Mouse (Mus musculus) gonadal fat pad, adult 2 months (tissue): ENCODE results near the gene Gm8297. TPM values are rescaled to one million over a fixed set of nuclear protein-coding genes. Genes with fewer than 3 reads are reported as not detected.
"Not testable (repeated sequence)": the region's sequence is repeated elsewhere in the genome, so short reads cannot be mapped to it uniquely, and the experiment has no call there.

Source experiments
- DNase-seq: peaks from one replicate; pipeline ENCODE4 v3.0.0-alpha.2; 2012; ENCODE audit warnings: low read depth
- polyA plus RNA-seq: library from polyadenylated mRNA; depleted of rRNA; stranded (reverse); fragments of >200 nt; gene quantifications from 2 replicates; pipeline ENCODE4 v1.2.3, GENCODE M21; 2012; rRNA removed

Gene Gm8297
- polyA plus RNA-seq = not detected in 2 replicates

DNA sequence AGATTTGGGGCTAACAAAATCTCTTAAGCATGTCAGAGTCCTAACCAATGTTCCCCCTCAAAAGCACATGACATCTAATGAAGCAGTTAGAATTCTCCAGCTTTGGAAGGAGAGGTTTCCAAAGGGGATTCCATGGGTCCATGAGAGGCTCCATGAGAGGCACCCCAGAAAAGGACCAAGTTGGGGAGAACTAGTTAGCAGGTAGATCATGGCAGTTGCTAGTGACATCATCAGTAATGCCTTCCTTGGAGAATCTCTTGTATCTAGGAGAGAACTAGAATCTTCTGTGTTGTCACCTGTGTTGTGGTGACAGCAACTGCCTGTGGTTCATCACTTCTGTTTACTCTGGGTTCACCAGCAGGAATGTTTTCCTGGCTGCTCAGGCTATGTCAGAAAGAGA is at the start of gene Gm8297:
TSS of gene Gm8297 (plus strand) at position 301 of the 400 bp plus-strand sequence.
- not testable (repeated sequence) for DNase-seq

DNA sequence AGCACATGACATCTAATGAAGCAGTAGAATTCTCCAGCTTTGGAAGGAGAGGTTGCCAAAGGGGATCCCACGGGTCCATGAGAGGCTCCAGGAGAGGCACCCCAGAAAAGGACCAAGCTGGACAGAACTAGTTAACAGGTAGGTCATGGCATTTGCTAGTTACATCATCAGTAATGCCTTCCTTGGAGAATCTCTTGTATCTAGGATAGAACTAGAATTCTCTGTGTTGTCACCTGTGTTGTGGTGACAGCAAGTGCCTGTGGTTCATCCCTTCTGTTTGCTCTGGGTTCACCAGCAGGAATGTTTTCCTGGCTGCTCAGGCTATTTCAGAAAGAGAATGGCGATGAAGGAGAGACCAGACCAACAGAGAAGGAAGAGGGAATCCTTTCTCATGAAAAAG is 31.9 kb downstream of the Gm8297 start, which contains the start of gene Gm3298:
TSS of gene Gm3298 (plus strand) at position 301 of the 400 bp plus-strand sequence.
- not testable (repeated sequence) for DNase-seq

Other genes starting within 250 kb of the Gm8297 start
- gene Gm9602, start 207.6 kb upstream of the Gm8297 start, polyA plus RNA-seq = not detected in 2 replicates
- not detected in 2 replicates for gene Gm3269, start 145.8 kb upstream of the Gm8297 start, polyA plus RNA-seq
- 0.74 TPM in 1 of 2 replicates, not detected in the other for gene Gm3264, start 128.4 kb upstream of the Gm8297 start, polyA plus RNA-seq
- gene Gm3278, start 91.5 kb upstream of the Gm8297 start, polyA plus RNA-seq = 0.07 TPM in 1 of 2 replicates, not detected in the other
- not detected in 2 replicates for gene Gm3298, start 32.0 kb downstream of the Gm8297 start, polyA plus RNA-seq
- not detected in 2 replicates for gene 4930555G01Rik, start 66.7 kb downstream of the Gm8297 start, polyA plus RNA-seq
- 0.14 and 0.54 TPM in 2 replicates for gene Gm8281, start 87.1 kb downstream of the Gm8297 start, polyA plus RNA-seq
- gene Gm8279, start 147.6 kb downstream of the Gm8297 start, polyA plus RNA-seq = not detected in 2 replicates
- gene Gm3317, start 180.6 kb downstream of the Gm8297 start, polyA plus RNA-seq = not detected in 2 replicates
- gene Gm8271, start 201.9 kb downstream of the Gm8297 start, polyA plus RNA-seq = not detected in 2 replicates